Mouse (Mus musculus) hindbrain, postnatal 0 days (tissue): Measurements from ENCODE around the gene Dnttip2. TPM values are rescaled to one million over a fixed set of nuclear protein-coding genes. Genes with fewer than 3 reads are reported as not detected.
"Not testable (repeated sequence)": the region's sequence is repeated elsewhere in the genome, so short reads cannot be mapped to it uniquely, and the experiment has no call there.

Experiments
- ATAC-seq: fragments of 200-750 bp; cut with Nextera tagmentation; 2 replicates; pipeline ENCODE4 v1.8.0; 2017; ENCODE audit warnings: mild to moderate bottlenecking, moderate TSS enrichment, moderate library complexity
- DNase-seq: peaks from one replicate; pipeline ENCODE4 v3.0.0-alpha.2; 2015; ENCODE audit warnings: low spot score
- H3K27ac ChIP-seq: fragments of 300-500 bp; sonication (generic); 2 replicates; pipeline ENCODE4 v1.5.1; 2014; ENCODE audit warnings: mild to moderate bottlenecking
- H3K27me3 ChIP-seq: fragments of 300-500 bp; sonication (generic); 2 replicates; pipeline ENCODE4 v1.6.1; 2014; ENCODE audit warnings: low read length, mixed read lengths; ENCODE audit not compliant: insufficient read depth
- H3K36me3 ChIP-seq: fragments of 300-500 bp; sonication (generic); 2 replicates; pipeline ENCODE4 v1.6.1; 2014; ENCODE audit warnings: low read length, mixed read lengths; ENCODE audit not compliant: insufficient read depth
- H3K4me1 ChIP-seq: fragments of 300-500 bp; sonication (generic); 2 replicates; pipeline ENCODE4 v1.6.1; 2014; ENCODE audit warnings: antibody characterized with exemption, low read length, mixed read lengths; ENCODE audit not compliant: insufficient read depth
- H3K4me2 ChIP-seq: fragments of 300-500 bp; sonication (generic); 2 replicates; pipeline ENCODE4 v1.6.1; 2014; ENCODE audit warnings: low read depth, mild to moderate bottlenecking, low read length, moderate library complexity, mixed read lengths
- H3K4me3 ChIP-seq: fragments of 300-500 bp; sonication (generic); 2 replicates; pipeline ENCODE4 v1.5.1; 2014; ENCODE audit warnings: low read length
- H3K9ac ChIP-seq: fragments of 300-500 bp; sonication (generic); replicated peaks from 2 replicates; pipeline ENCODE4 v1.6.1; 2014; ENCODE audit warnings: mild to moderate bottlenecking, low read length, moderate library complexity, mixed read lengths
- H3K9me3 ChIP-seq: fragments of 300-500 bp; sonication (generic); 2 replicates; pipeline ENCODE4 v1.6.1; 2016; ENCODE audit warnings: low read length, mixed read lengths
- CTCF ChIP-seq: IDR thresholded peaks from 2 replicates; pipeline ENCODE4 v1.5.1; 2016; ENCODE audit warnings: antibody characterized with exemption, control low read depth, low read depth
- WGBS: fragments of 180-500 bp; shearing (Covaris S2); extraction: QIAGEN DNeasy Blood & Tissue Kit; methylation state at CpG from one replicate; pipeline ENCODE4 v1.1.7; 2014; 5-methylcytosine and 5-hydroxymethylcytosine counted together
- polyA plus RNA-seq: library from polyadenylated mRNA; unstranded; fragments of >200 nt; fragmentation: Nextera tagmentation; extraction: Ambion mirVana; gene quantifications from 2 replicates; pipeline ENCODE4 v1.2.1, GENCODE M21; 2015
- total RNA-seq: library from RNA; depleted of rRNA; stranded (reverse); fragments of >200 nt; gene quantifications from 2 replicates; pipeline ENCODE4 v1.2.3, GENCODE M21; 2014

Gene Dnttip2
- total and polyA plus RNA-seq, 2 experiments from 2014 or later = 9.9 to 43.7 TPM

DNA sequence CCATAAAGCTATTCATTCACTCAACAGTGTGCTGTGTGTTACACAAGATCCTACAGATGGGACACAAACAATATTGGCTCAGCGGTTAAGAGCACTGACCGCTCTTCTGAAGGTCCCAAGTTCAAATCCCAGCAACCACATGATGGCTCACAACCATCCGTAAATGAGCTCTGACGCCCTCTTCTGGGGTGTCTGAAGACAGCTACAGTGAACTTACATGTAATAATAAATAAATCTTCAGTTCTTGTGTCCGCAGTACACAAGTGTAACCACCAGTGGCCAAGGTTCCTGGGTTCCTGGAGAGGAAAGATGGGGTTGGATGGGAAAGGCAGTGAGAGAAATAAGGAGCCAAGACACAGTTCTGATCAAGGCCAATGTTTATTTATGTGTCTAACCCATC, 4.2 kb upstream of the Dnttip2 start:
- peak; percentile 44 for TF ChIP-seq CTCF
- Histone ChIP-seq H3K27ac (no peak overlapping the region), H3K9me3 (no peaks in the 10 kb centered on the region), H3K36me3 (0 out of 2 replicates have a peak, but pooled peaks cover 5% of the 10 kb centered on the region), H3K9ac (no peak overlapping the region), H3K27me3 (no peaks in the 10 kb centered on the region), H3K4me3 (no peak overlapping the region), H3K4me1 (peaks cover 2% of the 10 kb centered on the region), H3K4me2 (no peak overlapping the region)
- WGBS = 72% methylated on average over 5 of the region's 5 CpGs
- ATAC-seq (no peak), DNase-seq (no peak)

DNA sequence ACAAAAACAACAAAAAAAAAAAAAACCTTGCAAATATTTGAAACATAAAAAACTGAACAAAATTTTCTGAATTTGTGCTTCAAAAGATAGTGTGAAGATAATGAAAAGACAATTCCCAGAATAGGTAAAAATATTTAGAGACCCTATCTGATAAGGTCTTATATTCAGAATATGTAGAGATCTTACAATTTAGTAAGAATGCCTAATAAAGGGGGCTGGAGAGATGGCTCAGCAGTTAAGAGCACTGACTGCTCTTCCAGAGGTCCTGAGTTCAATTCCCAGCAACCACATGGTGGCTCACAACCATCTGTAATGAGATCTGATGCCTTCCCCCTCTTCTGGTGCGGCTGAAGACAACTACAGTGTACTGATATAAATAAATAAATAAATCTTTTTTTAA, 1.6 kb upstream of the Dnttip2 start:
- WGBS = 75% methylated on average over 1 of the region's 1 CpGs

DNA sequence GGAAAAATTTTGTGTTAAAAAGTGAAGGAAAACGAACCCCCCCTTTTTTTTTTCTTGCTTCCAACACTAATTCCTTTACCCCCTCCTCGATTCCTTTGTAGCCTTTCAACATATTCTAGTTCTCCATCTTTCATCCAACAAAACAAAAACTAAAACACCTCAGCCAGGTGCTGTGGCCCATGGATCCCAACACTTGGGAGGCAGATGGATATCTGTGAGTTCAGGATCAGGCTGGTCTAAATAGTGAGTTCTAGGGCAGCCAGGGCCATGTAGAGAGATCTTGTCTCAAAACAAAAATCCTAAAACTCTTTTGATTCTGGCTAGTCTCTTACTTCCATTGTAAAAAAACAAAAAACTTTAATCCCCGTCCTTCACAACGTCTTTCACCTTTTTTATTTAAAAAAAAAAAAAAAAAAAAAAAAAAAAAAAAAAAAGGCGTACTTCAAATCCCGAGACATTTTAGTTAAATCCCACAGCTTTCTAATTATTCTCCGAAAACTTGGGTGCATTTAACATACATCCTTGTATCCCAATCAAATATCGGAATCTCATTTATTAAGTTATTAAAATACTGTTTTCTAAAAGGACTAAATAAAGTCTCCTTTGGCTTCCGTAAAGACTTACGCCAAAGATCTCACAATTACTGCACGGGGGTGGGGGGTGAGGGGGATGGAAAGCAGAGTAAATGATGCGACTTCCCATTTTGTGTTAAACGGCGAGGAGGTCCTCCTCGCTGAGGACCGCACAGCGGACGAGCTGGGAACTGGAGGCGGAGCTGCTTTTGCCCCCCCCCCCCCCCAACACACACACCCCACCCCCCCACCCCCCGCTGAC, 564 bp upstream of the Dnttip2 start:
- H3K4me2 ChIP-seq = peak overlapping the region; percentile 51
- TF ChIP-seq CTCF = peak; percentile 46
- peak overlapping the region; percentile 92 for H3K4me3 ChIP-seq
- DNase-seq (no peak), ATAC-seq (no peak; the same call in 1 of the 2 replicates)
- H3K9me3 ChIP-seq = no peaks in the 10 kb centered on the region
- peaks cover 29% of the 10 kb centered on the region for H3K36me3 ChIP-seq
- H3K9ac ChIP-seq = no peak overlapping the region
- WGBS = 11% methylated on average over 20 of the region's 20 CpGs
- no peaks in the 10 kb centered on the region for H3K27me3 ChIP-seq
- no peak overlapping the region for H3K27ac ChIP-seq
- peaks cover 9% of the 10 kb centered on the region for H3K4me1 ChIP-seq

More for the DNA sequence above, 1.6 kb upstream of the Dnttip2 start:
- not testable (repeated sequence) for H3K4me3 ChIP-seq, H3K4me1 ChIP-seq, ATAC-seq, H3K27me3 ChIP-seq, H3K9ac ChIP-seq, H3K27ac ChIP-seq, DNase-seq, H3K4me2 ChIP-seq, H3K9me3 ChIP-seq
- H3K36me3 ChIP-seq = peaks cover 20% of the 10 kb centered on the region

DNA sequence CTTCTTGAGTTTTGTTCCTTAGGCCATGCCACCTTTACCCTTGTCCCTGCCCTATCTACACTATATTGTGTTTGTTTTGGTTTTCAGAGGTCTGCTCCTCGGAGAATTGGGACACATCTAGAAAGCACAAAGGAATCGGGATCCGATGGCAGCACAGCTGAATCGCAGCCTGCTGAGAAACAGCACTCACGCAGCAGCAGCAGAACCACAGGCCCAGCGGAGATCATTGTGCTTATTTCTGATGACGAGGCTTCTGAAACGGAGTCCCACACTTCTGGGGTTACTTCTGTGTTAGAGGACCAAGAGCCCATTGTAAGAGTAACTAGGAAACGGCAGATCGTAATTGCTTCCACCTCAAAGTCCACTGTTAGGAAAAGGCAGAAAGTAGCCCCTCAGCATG, 923 bp downstream of the Dnttip2 start:
- no peak for TF ChIP-seq CTCF
- WGBS = 71% methylated on average over 10 of the region's 10 CpGs
- ATAC-seq = no peak
- Histone ChIP-seq H3K4me2 (peak overlapping the region; percentile 75), H3K9me3 (no peaks in the 10 kb centered on the region), H3K27me3 (no peaks in the 10 kb centered on the region), H3K36me3 (peaks cover 40% of the 10 kb centered on the region), H3K4me3 (peak overlapping the region; percentile 92), H3K4me1 (peaks cover 9% of the 10 kb centered on the region), H3K27ac (no peak overlapping the region), H3K9ac (peak overlapping the region; percentile 75; the same call in 1 of the 2 replicates)
- DNase-seq = no peak

DNA sequence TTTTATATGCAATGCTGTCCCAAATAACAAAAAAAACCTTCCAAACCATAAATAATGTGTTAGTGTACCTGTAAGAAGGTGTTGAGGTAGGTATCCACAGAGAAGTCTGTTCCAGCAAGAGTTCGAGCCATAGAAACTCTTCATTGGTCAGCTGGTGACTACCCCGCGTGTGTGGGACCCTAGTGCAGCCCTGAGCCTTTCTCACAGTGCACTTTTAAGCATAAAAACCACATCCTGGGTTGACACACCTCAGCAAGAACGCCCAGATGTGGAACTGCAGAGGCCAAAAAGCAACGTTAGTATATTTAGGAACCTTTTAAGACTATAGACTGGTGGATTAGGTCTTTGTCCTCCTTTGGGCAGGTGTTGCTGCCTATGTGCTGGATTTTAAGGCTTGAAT, 13.0 kb downstream of the Dnttip2 start:
- no peaks in the 10 kb centered on the region for H3K4me1 ChIP-seq
- no peak for TF ChIP-seq CTCF
- no peak overlapping the region for H3K4me3 ChIP-seq
- peaks cover 27% of the 10 kb centered on the region for H3K36me3 ChIP-seq
- 87% methylated on average over 5 of the region's 5 CpGs for WGBS
- no peaks in the 10 kb centered on the region for H3K27me3 ChIP-seq
- H3K4me2 ChIP-seq = no peak overlapping the region
- DNase-seq = no peak
- H3K9ac ChIP-seq = no peak overlapping the region
- no peak for ATAC-seq
- no peaks in the 10 kb centered on the region for H3K9me3 ChIP-seq
- H3K27ac ChIP-seq = no peak overlapping the region

DNA sequence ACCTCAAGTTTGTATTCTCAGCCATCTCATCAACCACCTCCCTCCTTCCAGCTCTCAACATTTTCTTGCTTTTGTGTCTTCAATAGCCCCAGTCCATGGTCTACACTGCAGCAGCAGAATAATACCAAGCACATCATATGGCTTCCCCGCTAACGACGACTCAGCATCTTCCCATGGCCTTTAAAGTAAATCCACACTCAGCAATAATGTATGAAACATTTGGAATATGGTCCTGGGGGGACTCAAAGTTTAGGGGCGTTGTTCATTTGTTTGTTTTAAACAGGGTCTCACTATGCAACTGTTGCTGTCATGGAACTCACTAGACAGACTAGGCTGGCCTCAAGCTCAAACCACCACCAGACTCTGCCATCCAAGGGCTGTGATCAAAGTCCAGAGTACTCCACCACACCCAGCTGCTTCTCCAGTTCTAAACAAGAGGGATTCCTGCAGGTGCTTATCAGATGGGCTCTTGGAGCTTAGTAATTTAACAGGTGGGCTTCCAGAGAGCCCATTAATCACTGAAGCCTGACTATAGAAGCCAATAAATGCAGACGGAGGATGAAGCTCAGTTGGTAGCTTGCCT, 14.5 kb downstream of the Dnttip2 start:
- no peak for TF ChIP-seq CTCF
- 88% methylated on average over 5 of the region's 5 CpGs for WGBS
- no peak for ATAC-seq

DNA sequence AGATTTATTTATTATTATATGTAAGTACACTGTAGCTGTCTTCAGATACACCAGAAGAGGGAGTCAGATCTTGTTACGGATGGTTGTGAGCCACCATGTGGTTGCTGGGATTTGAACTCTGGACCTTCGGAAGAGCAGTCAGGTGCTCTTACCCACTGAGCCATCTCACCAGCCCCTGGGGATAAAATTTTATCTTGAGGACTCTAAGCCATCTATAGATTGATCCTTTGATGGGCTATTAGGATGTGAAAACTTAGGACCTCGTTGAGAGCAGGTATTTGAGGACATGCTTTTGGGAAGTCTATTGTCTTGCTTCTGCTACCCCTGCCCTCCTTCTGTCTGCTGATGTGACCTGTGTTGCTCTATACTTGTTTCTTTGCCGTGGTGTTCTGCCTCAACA, 15.2 kb downstream of the Dnttip2 start:
- H3K36me3 ChIP-seq, H3K4me1 ChIP-seq, H3K27ac ChIP-seq, H3K4me3 ChIP-seq, DNase-seq, ATAC-seq, H3K27me3 ChIP-seq, H3K4me2 ChIP-seq, H3K9ac ChIP-seq, H3K9me3 ChIP-seq: not testable (repeated sequence)
- 79% methylated on average over 3 of the region's 4 CpGs for WGBS

More for the DNA sequence above, 14.5 kb downstream of the Dnttip2 start:
- H3K4me2 ChIP-seq = no peak overlapping the region
- no peaks in the 10 kb centered on the region for H3K27me3 ChIP-seq
- no peak overlapping the region for H3K9ac ChIP-seq
- no peaks in the 10 kb centered on the region for H3K9me3 ChIP-seq
- no peak overlapping the region for H3K27ac ChIP-seq
- peaks cover 14% of the 10 kb centered on the region; the same call in 1 of the 2 replicates for H3K36me3 ChIP-seq
- no peaks in the 10 kb centered on the region for H3K4me1 ChIP-seq
- no peak for DNase-seq
- H3K4me3 ChIP-seq = no peak overlapping the region
